Mouse (Mus musculus) liver, adult 2 months (tissue): ENCODE measurements around the gene Kif26b.

Experiments used
- CTCF ChIP-seq: fragments of 200-500 bp; IDR thresholded peaks from 2 replicates; pipeline ENCODE4 v1.5.1; 2011; ENCODE audit warnings: low read depth, low read length, control low read depth
- POLR2A ChIP-seq: fragments of 200-500 bp; IDR thresholded peaks from 2 replicates; pipeline ENCODE4 v1.6.1; 2011; ENCODE audit warnings: low read length, control low read depth; ENCODE audit not compliant: insufficient read depth; ENCODE audit errors: extremely low read depth

DNA sequence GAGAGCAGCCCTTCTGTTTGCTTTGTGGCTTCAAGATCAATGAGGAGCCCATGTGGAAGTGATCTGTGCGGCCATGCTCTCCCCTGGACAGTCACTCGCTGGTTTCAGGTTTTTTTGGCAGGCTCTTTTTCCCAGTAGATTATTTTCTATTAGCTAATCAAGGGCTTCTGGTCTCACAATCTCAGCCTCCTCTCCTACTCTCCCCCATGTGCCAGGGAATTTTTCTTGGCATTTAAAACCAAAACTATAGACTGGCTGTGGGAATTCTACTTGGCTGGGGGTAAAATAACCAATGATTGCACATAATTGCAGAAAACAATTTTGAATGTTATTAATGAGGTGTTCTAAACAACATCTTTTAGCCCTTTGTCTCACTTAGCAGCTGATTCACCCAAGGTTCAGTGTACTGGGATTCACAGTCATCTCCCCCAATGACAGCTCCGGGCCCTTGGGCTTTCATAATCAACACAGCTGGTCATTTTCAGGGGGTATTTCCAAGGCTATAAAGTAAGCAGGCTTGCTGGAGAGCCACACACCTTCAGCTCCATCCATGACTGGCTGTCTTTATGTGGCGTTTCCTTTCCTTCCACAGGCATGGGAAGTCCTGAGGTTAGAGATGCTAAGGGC is 44.6 kb downstream of the Kif26b start:
- TF ChIP-seq POLR2A (no peak), CTCF (no peak)
